Mouse (Mus musculus): ENCODE measurements around the gene Med21.

Gene Med21

GRCm38 (mm10) chr6:146640068-146640965 lies 2.0 kb upstream of the Med21 start:
- DNase-seq, result no peak

DNA sequence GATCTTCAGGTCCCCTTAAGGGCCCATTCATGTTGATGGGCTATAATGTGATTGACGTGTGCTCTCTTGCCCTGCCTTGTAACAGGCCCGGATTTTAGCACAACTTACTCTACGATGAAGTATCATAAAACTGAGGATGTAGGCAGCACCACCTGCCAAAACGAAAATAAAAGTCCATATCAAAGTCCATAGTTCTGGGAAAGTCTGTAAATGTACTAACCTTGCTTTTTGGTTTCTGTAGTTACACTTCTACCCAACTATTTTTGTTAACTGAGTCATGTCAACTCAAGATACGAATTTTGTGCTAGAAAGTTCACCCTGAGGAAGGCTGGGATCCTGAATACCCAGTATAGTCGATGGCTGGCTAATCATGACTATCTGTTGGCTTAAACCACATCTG lies 1.4 kb upstream of the Med21 start:
- peak in 1 of 2 experiments; percentile 66 for DNase-seq

GRCm38 (mm10) chr6:146641621-146642210 lies 631 bp upstream of the Med21 start:
- DNase-seq, result no peak

DNA sequence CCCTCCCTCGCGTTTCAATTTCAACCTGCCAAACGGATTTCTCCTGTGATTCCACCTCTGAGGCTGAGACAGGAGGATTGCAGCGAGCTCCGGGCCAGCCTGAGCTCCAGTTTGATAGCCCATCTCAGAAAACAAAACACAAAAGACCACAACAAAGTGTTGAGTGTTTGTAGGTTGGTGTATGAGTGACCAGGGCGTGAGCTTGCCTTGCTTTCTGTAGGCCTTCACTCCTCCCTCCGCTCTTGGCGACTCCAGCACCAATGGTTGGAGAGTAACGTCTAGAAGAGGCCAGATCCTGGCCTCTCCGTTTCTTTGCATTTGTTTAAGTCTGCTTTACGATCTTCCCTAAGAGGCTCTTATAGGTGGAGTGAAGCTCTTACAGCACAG lies 830 bp downstream of the Med21 start:
- peak; percentile 44 to 46 for DNase-seq

DNA sequence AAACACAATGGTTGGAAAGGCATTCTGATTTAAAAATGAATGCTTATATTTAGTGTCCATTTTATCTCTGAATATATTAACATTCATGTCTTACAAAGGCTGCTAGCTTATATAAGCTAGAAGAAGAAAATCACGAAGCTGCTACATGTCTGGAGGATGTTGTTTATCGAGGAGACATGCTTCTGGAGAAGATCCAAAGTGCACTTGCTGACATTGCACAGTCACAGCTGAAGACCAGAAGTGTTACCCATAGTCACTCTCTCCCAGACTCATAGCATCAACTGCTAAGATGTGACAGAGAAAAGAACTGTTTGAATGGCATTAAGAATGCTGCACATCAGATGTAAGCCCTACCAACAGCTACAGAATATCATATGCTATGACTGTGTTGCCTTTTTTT lies 7.7 kb downstream of the Med21 start:
- DNase-seq, result peak; percentile 40 to 42

- DNase-seq, result no peak
Measured at GRCm38 (mm10) chr6:146651431-146651830, 9.1 kb downstream of the Med21 start.

- no peak for DNase-seq
Measured at GRCm38 (mm10) chr6:146653197-146653596, 10.8 kb downstream of the Med21 start.

DNA sequence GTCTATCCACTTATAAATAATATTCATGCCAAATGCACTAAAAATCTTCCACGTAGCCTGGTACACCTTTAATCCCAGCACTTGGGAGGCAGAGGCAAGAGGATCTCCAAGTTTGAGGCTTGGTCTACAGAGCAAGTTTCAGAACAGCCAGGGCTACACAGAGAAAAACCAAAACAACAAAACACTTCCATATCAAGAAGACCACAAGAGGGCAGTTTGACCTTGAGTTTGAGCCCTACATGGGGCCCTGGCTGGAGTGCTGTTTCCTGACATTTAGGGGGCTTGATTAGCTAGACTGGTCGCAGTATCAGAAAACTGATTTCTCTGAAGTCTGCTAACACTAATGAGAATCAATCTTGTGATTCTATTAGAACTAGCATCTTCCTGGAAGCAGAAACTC lies 18.2 kb downstream of the Med21 start:
- no peak for DNase-seq

DNA sequence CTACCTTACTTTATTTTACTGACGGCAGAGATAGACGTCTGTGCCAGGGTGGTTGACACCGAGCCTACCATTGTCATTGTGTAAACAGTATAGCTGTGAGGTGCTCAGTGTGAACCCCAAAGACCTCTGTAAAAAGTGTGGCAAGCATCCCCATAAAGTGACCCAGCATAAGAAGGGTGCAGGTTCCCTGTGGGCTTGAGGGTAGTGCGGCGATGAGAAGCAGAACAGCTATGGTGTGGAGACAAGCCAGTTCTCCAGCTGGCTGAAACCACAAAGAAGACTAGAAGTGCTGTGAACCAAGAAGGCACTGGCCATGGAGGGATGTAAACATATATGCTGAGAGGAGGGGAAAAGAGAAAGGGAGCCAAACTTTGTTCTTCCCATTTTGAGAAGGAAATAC lies 19.3 kb downstream of the Med21 start:
- no peak for DNase-seq

- peak; percentile 39 to 76 for DNase-seq
Measured at GRCm38 (mm10) chr6:146662679-146663078, 20.3 kb downstream of the Med21 start.

- DNase-seq, result peak; percentile 73 to 82
Measured at GRCm38 (mm10) chr6:146664116-146664515, 21.8 kb downstream of the Med21 start.

GRCm38 (mm10) chr6:146664917-146665316 lies 22.6 kb downstream of the Med21 start:
- DNase-seq, result no peak

- DNase-seq, result no peak
Measured at GRCm38 (mm10) chr6:146665408-146665807, 23.1 kb downstream of the Med21 start.

DNA sequence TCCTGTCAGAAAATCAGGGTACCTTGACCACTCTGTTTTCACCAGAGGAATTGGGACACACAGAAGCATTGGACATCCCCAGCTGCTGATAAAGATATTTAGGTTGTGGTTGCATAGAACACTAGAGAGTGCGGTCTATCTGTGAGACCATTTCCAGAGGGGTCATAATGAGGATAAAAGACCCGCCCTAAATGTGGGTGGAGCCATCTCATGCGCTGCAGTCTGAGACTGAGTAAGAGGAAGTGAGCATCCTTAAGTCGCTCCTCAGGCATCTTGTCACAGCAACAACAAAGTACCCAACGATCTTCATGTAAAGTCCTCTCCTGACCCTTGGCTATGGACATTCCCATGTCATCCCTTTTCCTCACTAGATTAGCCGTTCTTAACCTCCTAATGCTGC lies 24.5 kb downstream of the Med21 start:
- DNase-seq, result no peak

GRCm38 (mm10) chr6:146668606-146669005 lies 26.3 kb downstream of the Med21 start:
- DNase-seq, result no peak

DNA sequence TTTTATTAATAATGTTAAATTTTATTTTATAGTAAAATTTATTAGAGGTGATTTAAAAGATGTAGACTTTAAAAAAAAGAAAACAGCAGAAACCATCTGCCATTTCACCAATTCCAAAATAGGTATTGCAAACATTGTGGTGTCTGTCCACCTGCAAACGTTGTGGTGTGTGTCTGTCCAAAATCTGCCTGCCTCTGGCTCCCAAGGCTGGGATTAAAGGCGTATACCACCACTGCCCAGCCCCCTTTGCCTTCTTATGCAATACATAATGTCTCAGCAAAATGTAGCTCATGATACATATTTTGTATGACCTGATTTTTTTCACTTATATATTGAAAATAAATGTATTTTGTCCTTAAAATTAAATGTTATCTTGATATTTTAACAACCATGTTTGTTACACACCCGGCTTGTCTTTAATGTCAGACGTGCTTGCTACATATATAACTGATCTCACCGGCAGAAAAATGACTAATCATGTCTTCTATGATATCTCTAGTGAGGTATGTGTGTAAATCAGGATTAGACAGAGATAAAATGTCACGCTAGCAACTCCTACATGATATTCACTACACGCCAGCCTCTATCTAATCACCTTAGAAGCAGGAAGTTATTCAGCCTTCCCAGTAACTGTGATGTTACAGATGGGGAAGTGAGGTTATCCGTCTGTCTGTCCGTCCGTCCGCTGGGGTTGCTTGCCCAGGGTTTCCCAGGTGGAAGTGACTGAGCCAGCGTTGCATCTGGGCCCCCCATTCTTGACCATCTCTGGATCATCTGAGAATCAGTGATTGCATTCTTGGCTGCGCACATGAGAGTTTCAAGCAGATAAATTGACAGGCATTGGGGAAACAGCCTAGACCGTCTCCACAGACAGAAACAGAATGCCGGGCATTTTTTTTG lies 28.9 kb downstream of the Med21 start:
- DNase-seq, result no peak

- DNase-seq, result no peak
Measured at GRCm38 (mm10) chr6:146672106-146672505, 29.8 kb downstream of the Med21 start.

DNA sequence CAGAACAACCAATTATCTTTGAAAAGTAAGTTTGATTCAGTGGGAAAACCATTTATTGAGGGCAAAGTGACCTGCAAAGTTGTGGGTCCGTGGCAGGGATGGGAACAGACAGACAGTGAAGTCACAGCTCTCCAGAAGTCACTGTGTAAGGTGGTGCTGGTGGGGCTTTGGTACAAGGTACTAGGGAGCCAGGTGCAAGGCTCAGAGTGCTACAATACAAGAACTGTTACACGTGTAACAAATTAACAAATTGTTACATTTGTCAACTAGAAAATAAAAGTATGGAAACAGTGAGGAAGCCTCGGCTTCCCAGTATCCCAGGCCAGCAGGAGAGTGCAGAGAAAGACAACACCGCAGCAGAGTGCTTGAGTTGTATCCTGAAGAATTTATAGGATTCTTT lies 31.3 kb downstream of the Med21 start:
- no peak for DNase-seq

DNA sequence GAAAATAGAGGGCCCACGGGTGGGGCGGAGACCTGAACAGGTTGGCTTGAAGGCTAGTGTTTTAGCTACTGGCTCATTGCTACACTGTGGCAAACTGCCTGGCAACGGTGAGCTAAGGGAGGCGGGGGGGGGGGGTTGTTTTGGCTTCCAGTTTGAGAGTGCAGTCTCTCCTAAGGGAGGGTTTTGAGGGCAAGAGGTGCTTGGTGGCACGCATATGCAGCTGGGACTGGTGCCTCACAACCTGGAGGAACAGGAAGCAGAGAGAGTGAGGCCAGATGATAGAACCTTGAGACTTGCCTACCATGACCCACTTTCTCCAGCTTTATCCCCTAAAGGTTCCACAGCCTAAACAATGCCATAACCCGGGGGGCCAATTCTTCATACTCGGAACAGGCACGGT lies 32.1 kb downstream of the Med21 start:
- DNase-seq, result no peak

DNA sequence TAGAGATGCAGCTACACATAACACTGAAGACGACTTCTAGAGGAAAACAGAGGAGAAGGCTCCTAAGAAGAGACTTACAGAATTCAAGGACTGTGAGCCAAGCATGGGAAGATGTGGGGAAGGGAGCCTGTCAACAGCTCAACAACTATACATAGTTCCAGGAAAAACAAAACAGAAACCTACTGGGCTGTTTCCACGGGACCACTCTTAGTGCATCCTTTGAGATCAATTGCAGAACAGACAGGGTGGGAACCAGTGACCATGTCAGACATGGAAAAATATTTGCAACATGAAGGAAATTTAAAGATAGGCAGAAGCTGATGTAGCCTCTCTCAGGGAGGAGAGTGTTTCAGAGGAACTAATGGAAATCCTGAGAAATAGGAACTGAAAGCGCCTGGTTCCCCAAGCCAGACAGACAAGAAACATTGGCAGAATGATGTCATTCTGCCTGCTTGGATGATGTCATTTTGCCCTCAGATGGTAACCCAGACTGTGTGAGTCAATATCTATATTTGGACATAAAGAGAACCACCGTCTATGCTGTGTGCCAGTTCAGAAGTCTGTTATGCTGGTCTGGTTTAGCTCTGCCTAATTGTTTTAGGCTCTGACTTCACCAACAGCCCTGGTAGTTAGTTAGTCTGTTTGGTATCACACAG lies 32.7 kb downstream of the Med21 start:
- no peak for DNase-seq

DNA sequence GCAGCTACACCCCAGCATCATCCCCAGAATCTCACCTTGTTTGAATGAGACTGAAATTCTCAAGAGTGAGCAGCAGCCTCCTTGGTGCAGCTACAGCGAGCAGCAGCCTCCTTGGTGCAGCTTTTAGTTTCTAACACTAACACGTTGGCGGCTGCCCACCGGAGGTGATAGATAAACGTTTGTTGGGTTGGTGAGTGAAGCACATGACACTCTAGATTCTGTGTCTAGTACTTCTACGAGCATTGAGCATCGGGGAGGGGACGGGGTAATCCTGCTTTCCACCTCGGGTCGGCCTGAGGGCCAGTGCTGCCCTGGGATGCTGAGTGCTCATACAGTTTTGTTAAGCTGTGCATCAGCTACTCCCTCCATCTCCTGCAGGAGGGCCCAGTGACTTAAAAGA lies 34.6 kb downstream of the Med21 start:
- no peak for DNase-seq

- no peak for DNase-seq
Measured at GRCm38 (mm10) chr6:146678136-146679070, 36.1 kb downstream of the Med21 start.
